Mouse (Mus musculus) stomach, postnatal 0 days (tissue): ENCODE measurements around the gene Banp.

Source experiments
- CTCF ChIP-seq: IDR thresholded peaks from 2 replicates; pipeline ENCODE4 v1.5.1; 2016; ENCODE audit warnings: antibody characterized with exemption, low read depth, mild to moderate bottlenecking, moderate library complexity
- EP300 ChIP-seq: optimal IDR thresholded peaks from 2 replicates; pipeline ENCODE3; 2016; ENCODE audit warnings: antibody characterized with exemption

- no peak for TF ChIP-seq CTCF
- TF ChIP-seq EP300: no peak
Observed at GRCm38 (mm10) chr8:121906542-121907512, 42.7 kb upstream of the Banp start.
